Mouse (Mus musculus): ENCODE measurements around the gene Dis3l2. TPM values are rescaled to one million over a fixed set of nuclear protein-coding genes. Genes with fewer than 3 reads are reported as not detected.

Gene Dis3l2
- polyA plus RNA-seq, 1 experiment from 2014 or later = 40.6 TPM

DNA sequence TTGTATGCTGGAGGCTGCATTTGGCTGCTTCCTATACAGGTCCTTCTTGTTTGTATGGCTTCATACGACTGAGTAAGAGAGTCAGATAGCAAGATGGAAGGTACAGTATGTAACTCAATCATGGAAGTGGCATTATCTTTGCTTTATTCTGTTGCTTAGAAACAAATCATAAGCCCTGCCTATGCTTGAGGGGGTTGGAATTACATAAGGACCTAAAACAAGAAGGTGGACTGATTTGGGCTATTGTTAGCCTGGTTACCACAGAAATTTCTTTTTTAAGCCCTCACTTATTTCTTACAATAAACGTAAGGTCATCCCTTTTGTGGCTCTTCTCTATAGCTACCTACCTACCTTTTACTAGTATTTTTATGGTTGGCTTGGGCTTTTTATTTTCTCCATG lies 131.4 kb downstream of the Dis3l2 start:
- Histone ChIP-seq H3K9me3 (ENCODE audit: control insufficient read depth, low read length) (no peaks in the 10 kb centered on the region), H3K4me2 (ENCODE audit: low read depth, low read length, severe bottlenecking) (no peak overlapping the region), H3K27me3 (ENCODE audit: control insufficient read depth, insufficient read depth, low read length) (no peaks in the 10 kb centered on the region), H3K9ac (ENCODE audit: low read length) (no peak overlapping the region), H3K4me3 (ENCODE audit: low read depth, low read length) (no peak overlapping the region), H3K36me3 (ENCODE audit: control insufficient read depth, insufficient read depth, low read length) (no peaks in the 10 kb centered on the region), H3K27ac (ENCODE audit: low read depth, low read length) (no peak overlapping the region), H3K4me1 (replicated peaks; ENCODE audit: control insufficient read depth, insufficient read depth, low read length) (no peaks in the 10 kb centered on the region)
- ATAC-seq (replicated peaks; ENCODE audit: low FRiP score) = no peak
- no peak for DNase-seq (ENCODE audit: low spot score)
- 89% methylated on average over 2 of the region's 2 CpGs for WGBS

DNA sequence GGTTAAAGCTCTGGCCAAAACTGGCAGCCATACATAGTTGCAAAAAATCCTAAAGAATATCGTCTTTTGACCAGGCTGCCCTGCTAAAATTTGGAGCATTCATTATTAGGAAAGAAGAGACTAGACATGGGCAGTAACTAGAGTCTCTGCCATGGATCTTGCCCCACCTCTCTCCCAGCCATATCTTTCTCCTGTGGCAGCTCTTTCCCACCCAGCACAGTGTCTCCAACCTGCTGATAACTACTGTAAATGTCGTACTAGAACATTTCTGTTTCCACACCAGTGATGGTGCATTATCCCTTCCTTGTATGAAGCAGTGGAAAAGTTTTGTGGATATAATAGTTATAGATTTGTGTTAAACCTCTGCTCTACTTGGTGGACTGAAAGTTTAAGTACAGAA lies 147.1 kb downstream of the Dis3l2 start:
- H3K27ac ChIP-seq (ENCODE audit: low read depth, low read length) = no peak overlapping the region
- ATAC-seq (replicated peaks; ENCODE audit: low FRiP score) (no peak), DNase-seq (ENCODE audit: low spot score) (no peak)
- no peaks in the 10 kb centered on the region for H3K36me3 ChIP-seq (ENCODE audit: control insufficient read depth, insufficient read depth, low read length)
- H3K4me3 ChIP-seq (ENCODE audit: low read depth, low read length) = no peak overlapping the region
- H3K27me3 ChIP-seq (ENCODE audit: control insufficient read depth, insufficient read depth, low read length) = no peaks in the 10 kb centered on the region
- no peaks in the 10 kb centered on the region for H3K9me3 ChIP-seq (ENCODE audit: control insufficient read depth, low read length)
- no peak overlapping the region for H3K4me2 ChIP-seq (ENCODE audit: low read depth, low read length, severe bottlenecking)
- H3K9ac ChIP-seq (ENCODE audit: low read length) = no peak overlapping the region
- H3K4me1 ChIP-seq (replicated peaks; ENCODE audit: control insufficient read depth, insufficient read depth, low read length) = no peaks in the 10 kb centered on the region
- 93% methylated on average over 2 of the region's 2 CpGs for WGBS

DNA sequence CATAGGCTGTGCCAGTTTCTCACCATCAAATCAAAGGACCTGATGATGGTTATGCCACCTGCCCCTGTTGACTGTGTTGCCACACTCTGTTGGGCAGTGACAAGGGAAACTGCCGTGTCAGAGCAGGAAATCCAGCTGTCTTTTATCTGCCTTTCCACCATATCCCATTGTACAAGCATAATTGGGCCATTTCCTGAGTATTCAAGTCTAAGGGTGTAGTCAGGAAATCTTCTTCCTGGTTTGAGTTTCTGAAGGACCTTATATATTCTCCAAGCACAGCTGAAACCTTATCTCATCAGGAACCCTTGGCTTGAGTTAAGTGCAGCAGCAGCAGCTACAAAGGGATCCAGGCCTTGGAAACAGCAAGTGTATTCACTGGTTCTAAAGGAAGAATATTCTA lies 155.3 kb downstream of the Dis3l2 start:
- H3K4me3 ChIP-seq (ENCODE audit: low read depth, low read length) = no peak overlapping the region
- DNase-seq (ENCODE audit: low spot score) (no peak), ATAC-seq (replicated peaks; ENCODE audit: low FRiP score) (no peak)
- H3K4me1 ChIP-seq (replicated peaks; ENCODE audit: control insufficient read depth, insufficient read depth, low read length) = no peaks in the 10 kb centered on the region
- no peaks in the 10 kb centered on the region for H3K27me3 ChIP-seq (ENCODE audit: control insufficient read depth, insufficient read depth, low read length)
- no peaks in the 10 kb centered on the region for H3K9me3 ChIP-seq (ENCODE audit: control insufficient read depth, low read length)
- WGBS = 72% methylated on average over 1 of the region's 1 CpGs
- H3K4me2 ChIP-seq (ENCODE audit: low read depth, low read length, severe bottlenecking) = no peak overlapping the region
- H3K27ac ChIP-seq (ENCODE audit: low read depth, low read length) = no peak overlapping the region
- no peaks in the 10 kb centered on the region for H3K36me3 ChIP-seq (ENCODE audit: control insufficient read depth, insufficient read depth, low read length)
- H3K9ac ChIP-seq (ENCODE audit: low read length) = no peak overlapping the region

DNA sequence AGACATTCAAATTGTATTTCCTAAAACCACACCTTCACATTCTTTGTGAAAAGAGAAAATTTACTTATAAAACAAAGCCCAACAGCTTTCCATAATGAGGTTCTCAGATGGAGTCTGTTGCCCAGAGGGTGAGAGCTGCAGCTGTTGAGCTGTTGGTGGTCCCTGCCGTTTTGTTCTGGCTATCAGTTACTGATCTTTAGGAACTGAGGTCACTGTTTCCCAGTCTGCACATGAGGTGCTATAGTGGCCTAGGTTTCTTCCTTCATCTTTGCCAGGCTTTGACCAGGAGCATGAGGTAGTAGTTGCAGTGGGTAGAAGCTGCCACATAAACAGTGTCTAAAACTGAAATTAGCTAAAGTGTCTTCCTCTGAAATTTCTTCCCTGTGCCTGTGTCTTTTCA lies 155.8 kb downstream of the Dis3l2 start:
- no peak overlapping the region for H3K9ac ChIP-seq (ENCODE audit: low read length)
- H3K27ac ChIP-seq (ENCODE audit: low read depth, low read length) = no peak overlapping the region
- no peak overlapping the region for H3K4me3 ChIP-seq (ENCODE audit: low read depth, low read length)
- DNase-seq (ENCODE audit: low spot score) (no peak), ATAC-seq (replicated peaks; ENCODE audit: low FRiP score) (no peak)
- H3K27me3 ChIP-seq (ENCODE audit: control insufficient read depth, insufficient read depth, low read length) = no peaks in the 10 kb centered on the region
- H3K4me1 ChIP-seq (replicated peaks; ENCODE audit: control insufficient read depth, insufficient read depth, low read length) = no peaks in the 10 kb centered on the region
- H3K36me3 ChIP-seq (ENCODE audit: control insufficient read depth, insufficient read depth, low read length) = no peaks in the 10 kb centered on the region
- WGBS = 40% methylated on average over 1 of the region's 1 CpGs
- H3K4me2 ChIP-seq (ENCODE audit: low read depth, low read length, severe bottlenecking) = no peak overlapping the region
- no peaks in the 10 kb centered on the region for H3K9me3 ChIP-seq (ENCODE audit: control insufficient read depth, low read length)

DNA sequence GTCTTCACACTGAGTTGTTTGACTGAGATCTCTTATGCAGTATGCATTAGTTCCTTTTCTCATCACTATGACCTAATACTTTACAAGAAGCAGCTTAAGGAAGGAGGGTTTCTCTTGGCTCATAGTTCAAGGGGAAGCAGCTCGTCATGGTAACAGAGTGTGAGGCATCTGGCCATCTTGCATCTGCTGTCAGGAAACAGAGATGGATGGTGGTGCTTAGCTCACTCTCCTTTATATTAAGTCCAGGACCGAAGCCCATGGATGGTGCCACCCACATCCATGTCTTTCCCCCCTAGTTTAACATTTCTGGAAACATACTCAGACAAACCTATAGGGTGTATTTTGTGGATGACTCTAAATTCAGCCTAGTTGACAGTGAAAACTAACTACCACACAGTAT lies 170.1 kb downstream of the Dis3l2 start:
- no peak overlapping the region for H3K27ac ChIP-seq (ENCODE audit: low read depth, low read length)
- H3K4me3 ChIP-seq (ENCODE audit: low read depth, low read length) = no peak overlapping the region
- H3K4me2 ChIP-seq (ENCODE audit: low read depth, low read length, severe bottlenecking) = no peak overlapping the region
- H3K9me3 ChIP-seq (ENCODE audit: control insufficient read depth, low read length) = no peaks in the 10 kb centered on the region
- DNase-seq (ENCODE audit: low spot score) (no peak), ATAC-seq (replicated peaks; ENCODE audit: low FRiP score) (no peak)
- 92% methylated on average over 2 of the region's 2 CpGs for WGBS
- H3K9ac ChIP-seq (ENCODE audit: low read length) = no peak overlapping the region
- no peaks in the 10 kb centered on the region for H3K4me1 ChIP-seq (replicated peaks; ENCODE audit: control insufficient read depth, insufficient read depth, low read length)
- no peaks in the 10 kb centered on the region for H3K27me3 ChIP-seq (ENCODE audit: control insufficient read depth, insufficient read depth, low read length)
- no peaks in the 10 kb centered on the region for H3K36me3 ChIP-seq (ENCODE audit: control insufficient read depth, insufficient read depth, low read length)

DNA sequence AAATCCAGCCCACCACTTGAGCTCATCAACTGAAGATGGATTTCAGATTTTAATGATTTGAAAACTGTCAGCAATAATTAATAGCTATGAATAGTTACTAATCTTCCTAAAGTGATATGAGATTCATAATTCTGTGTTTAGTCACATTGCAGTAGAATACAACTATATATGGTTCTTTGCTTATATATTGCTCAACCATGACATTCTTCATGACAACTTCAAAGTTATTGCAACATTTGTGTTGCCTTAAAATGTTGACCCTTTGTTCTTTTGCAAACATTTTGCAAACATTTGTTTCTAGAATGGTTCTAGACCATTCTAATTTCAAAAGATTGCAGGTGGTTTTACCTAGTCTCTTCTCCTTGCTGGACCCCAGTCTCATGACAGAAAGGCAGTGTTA lies 175.1 kb downstream of the Dis3l2 start:
- no peaks in the 10 kb centered on the region for H3K9me3 ChIP-seq (ENCODE audit: control insufficient read depth, low read length)
- no peak overlapping the region for H3K4me3 ChIP-seq (ENCODE audit: low read depth, low read length)
- H3K36me3 ChIP-seq (ENCODE audit: control insufficient read depth, insufficient read depth, low read length) = no peaks in the 10 kb centered on the region
- no peaks in the 10 kb centered on the region for H3K27me3 ChIP-seq (ENCODE audit: control insufficient read depth, insufficient read depth, low read length)
- ATAC-seq (replicated peaks; ENCODE audit: low FRiP score) (no peak), DNase-seq (ENCODE audit: low spot score) (no peak)
- no peak overlapping the region for H3K27ac ChIP-seq (ENCODE audit: low read depth, low read length)
- H3K9ac ChIP-seq (ENCODE audit: low read length) = no peak overlapping the region
- H3K4me1 ChIP-seq (replicated peaks; ENCODE audit: control insufficient read depth, insufficient read depth, low read length) = no peaks in the 10 kb centered on the region
- H3K4me2 ChIP-seq (ENCODE audit: low read depth, low read length, severe bottlenecking) = no peak overlapping the region

DNA sequence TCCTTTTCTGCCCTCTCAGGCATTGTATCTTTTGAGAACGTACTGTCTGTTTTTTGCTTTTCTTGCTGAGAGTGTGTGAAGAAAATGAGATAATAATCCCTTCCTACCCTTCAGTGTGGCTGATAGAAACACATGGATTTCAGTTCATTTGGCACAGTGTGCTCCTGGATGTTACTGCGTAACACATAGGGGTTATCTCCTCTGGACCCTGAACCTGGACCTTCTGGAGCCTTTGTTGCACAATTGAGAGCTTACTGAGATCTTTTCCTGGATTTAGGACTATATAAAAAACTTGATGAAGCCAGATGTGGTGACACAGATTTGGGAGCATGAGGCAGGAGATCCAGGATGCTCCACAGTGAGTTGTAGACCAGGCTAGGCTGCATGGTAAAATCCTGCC lies 175.9 kb downstream of the Dis3l2 start:
- 88% methylated on average over 2 of the region's 2 CpGs for WGBS
- Histone ChIP-seq H3K9me3 (ENCODE audit: control insufficient read depth, low read length) (no peaks in the 10 kb centered on the region), H3K27me3 (ENCODE audit: control insufficient read depth, insufficient read depth, low read length) (no peaks in the 10 kb centered on the region), H3K4me2 (ENCODE audit: low read depth, low read length, severe bottlenecking) (no peak overlapping the region), H3K4me3 (ENCODE audit: low read depth, low read length) (no peak overlapping the region), H3K9ac (ENCODE audit: low read length) (no peak overlapping the region), H3K4me1 (replicated peaks; ENCODE audit: control insufficient read depth, insufficient read depth, low read length) (no peaks in the 10 kb centered on the region), H3K27ac (ENCODE audit: low read depth, low read length) (no peak overlapping the region), H3K36me3 (ENCODE audit: control insufficient read depth, insufficient read depth, low read length) (no peaks in the 10 kb centered on the region)
- DNase-seq (ENCODE audit: low spot score) (no peak), ATAC-seq (replicated peaks; ENCODE audit: low FRiP score) (no peak)

DNA sequence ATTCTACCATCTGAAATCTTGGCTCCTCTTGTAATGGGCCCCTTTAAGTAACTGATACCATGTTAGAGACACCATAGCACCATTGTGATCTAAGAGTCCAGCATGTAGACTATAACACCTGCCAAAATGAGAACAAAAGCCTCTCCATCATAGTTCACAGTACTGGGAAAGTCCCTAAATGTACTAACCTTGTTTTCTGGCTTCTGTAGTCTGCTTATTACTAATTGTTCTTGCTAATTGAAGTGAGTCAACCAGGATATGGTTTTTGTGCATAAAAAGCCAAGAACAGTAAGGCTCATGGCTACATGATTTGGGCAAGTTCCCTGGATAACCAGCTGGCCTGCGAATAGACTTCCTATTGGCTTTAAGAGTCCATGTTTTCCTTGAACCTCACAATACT lies 183.5 kb downstream of the Dis3l2 start:
- Histone ChIP-seq H3K27me3 (ENCODE audit: control insufficient read depth, insufficient read depth, low read length) (no peaks in the 10 kb centered on the region), H3K4me3 (ENCODE audit: low read depth, low read length) (no peak overlapping the region), H3K27ac (ENCODE audit: low read depth, low read length) (no peak overlapping the region), H3K4me1 (replicated peaks; ENCODE audit: control insufficient read depth, insufficient read depth, low read length) (no peaks in the 10 kb centered on the region), H3K4me2 (ENCODE audit: low read depth, low read length, severe bottlenecking) (no peak overlapping the region), H3K9ac (ENCODE audit: low read length) (no peak overlapping the region), H3K9me3 (ENCODE audit: control insufficient read depth, low read length) (no peaks in the 10 kb centered on the region), H3K36me3 (ENCODE audit: control insufficient read depth, insufficient read depth, low read length) (no peaks in the 10 kb centered on the region)
- ATAC-seq (replicated peaks; ENCODE audit: low FRiP score) = no peak
- DNase-seq (ENCODE audit: low spot score) = no peak
- WGBS = 97% methylated on average over 1 of the region's 1 CpGs

DNA sequence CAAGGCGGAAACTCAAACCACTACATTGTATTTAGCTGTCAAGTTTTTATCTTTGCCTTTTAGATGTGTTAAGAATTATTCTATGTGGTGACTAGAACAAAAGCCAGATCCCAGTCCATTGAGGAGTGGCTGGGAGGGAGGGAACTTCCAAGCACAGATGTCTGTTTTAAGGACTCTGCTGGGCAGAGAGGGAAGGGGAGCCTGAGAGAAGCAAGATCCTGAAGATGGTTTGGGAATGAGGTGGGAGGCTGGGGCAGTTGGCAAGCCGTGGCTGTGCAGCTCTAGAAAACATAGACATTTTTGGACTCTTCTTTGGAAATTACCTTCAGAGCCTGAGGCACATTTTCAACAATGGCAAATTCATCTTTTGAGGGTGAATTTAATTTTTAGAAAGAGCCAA lies 208.9 kb downstream of the Dis3l2 start:
- H3K27me3 ChIP-seq (ENCODE audit: control insufficient read depth, insufficient read depth, low read length) = no peaks in the 10 kb centered on the region
- WGBS = 84% methylated on average over 2 of the region's 2 CpGs

More for the DNA sequence above, 208.9 kb downstream of the Dis3l2 start:
- Histone ChIP-seq H3K4me1 (replicated peaks; ENCODE audit: control insufficient read depth, insufficient read depth, low read length) (no peaks in the 10 kb centered on the region), H3K36me3 (ENCODE audit: control insufficient read depth, insufficient read depth, low read length) (no peaks in the 10 kb centered on the region), H3K4me2 (ENCODE audit: low read depth, low read length, severe bottlenecking) (no peak overlapping the region), H3K9me3 (ENCODE audit: control insufficient read depth, low read length) (no peaks in the 10 kb centered on the region), H3K4me3 (ENCODE audit: low read depth, low read length) (no peak overlapping the region), H3K9ac (ENCODE audit: low read length) (no peak overlapping the region), H3K27ac (ENCODE audit: low read depth, low read length) (no peak overlapping the region)
- ATAC-seq (replicated peaks; ENCODE audit: low FRiP score) = no peak
- DNase-seq (ENCODE audit: low spot score) = no peak
